Mouse (Mus musculus) cerebellum, adult 11 months (tissue): ENCODE results near the gene Pabpc4.
"Not testable (repeated sequence)": the region's sequence is repeated elsewhere in the genome, so short reads cannot be mapped to it uniquely, and the experiment has no call there.

Experiments
- DNase-seq: peaks from one replicate; pipeline ENCODE4 v3.0.0; 2022

Pabpc4 gene

GRCm38 (mm10) chr4:123298980-123299670 lies 37.0 kb downstream of the Pabpc4 start:
- peak; percentile 37 for DNase-seq

- no peak for DNase-seq
These were observed 43.6 kb downstream of the Pabpc4 start for GRCm38 (mm10) chr4:123305789-123306188.

GRCm38 (mm10) chr4:123306999-123307398 lies 44.8 kb downstream of the Pabpc4 start:
- no peak for DNase-seq

- DNase-seq, result no peak
These were observed 46.1 kb downstream of the Pabpc4 start for GRCm38 (mm10) chr4:123308292-123308691.

GRCm38 (mm10) chr4:123311845-123312244 lies 49.7 kb downstream of the Pabpc4 start:
- no peak for DNase-seq

- no peak for DNase-seq
These were observed 50.9 kb downstream of the Pabpc4 start for GRCm38 (mm10) chr4:123313010-123313409.

GRCm38 (mm10) chr4:123314497-123314896 lies 52.3 kb downstream of the Pabpc4 start:
- DNase-seq, result no peak

- not testable (repeated sequence) for DNase-seq
These were observed 60.8 kb downstream of the Pabpc4 start for GRCm38 (mm10) chr4:123322910-123323309.

GRCm38 (mm10) chr4:123323534-123323933 lies 61.4 kb downstream of the Pabpc4 start, which contains the start of gene Oxct2a:
Gene Oxct2a, minus strand, starts transcription at chr4:123323634.
- DNase-seq, result no peak

GRCm38 (mm10) chr4:123326087-123326486 lies 63.9 kb downstream of the Pabpc4 start:
- no peak for DNase-seq

- DNase-seq, result no peak
These were observed 65.5 kb downstream of the Pabpc4 start for GRCm38 (mm10) chr4:123327630-123328029.

GRCm38 (mm10) chr4:123328946-123329345 lies 66.8 kb downstream of the Pabpc4 start:
- no peak for DNase-seq

- no peak for DNase-seq
These were observed 69.2 kb downstream of the Pabpc4 start for GRCm38 (mm10) chr4:123331326-123331725.

- DNase-seq, result not testable (repeated sequence)
These were observed 69.8 kb downstream of the Pabpc4 start for GRCm38 (mm10) chr4:123331961-123332360.

- DNase-seq, result no peak
These were observed 71.0 kb downstream of the Pabpc4 start for GRCm38 (mm10) chr4:123333151-123333550.

- DNase-seq, result no peak
These were observed 72.0 kb downstream of the Pabpc4 start for GRCm38 (mm10) chr4:123334177-123334576.

- not testable (repeated sequence) for DNase-seq
These were observed 73.1 kb downstream of the Pabpc4 start for GRCm38 (mm10) chr4:123335244-123335643.

- DNase-seq, result no peak
These were observed 73.8 kb downstream of the Pabpc4 start for GRCm38 (mm10) chr4:123335796-123336585.

- no peak for DNase-seq
These were observed 75.5 kb downstream of the Pabpc4 start for GRCm38 (mm10) chr4:123337693-123338092.

GRCm38 (mm10) chr4:123340232-123340631 lies 78.1 kb downstream of the Pabpc4 start:
- DNase-seq, result no peak

GRCm38 (mm10) chr4:123342091-123342641 lies 80.0 kb downstream of the Pabpc4 start:
- DNase-seq, result no peak

- DNase-seq, result no peak
These were observed 80.7 kb downstream of the Pabpc4 start, which contains the start of gene Bmp8a for GRCm38 (mm10) chr4:123342642-123343470. Gene Bmp8a, minus strand, starts transcription at chr4:123343252.

GRCm38 (mm10) chr4:123343471-123343789 lies 81.3 kb downstream of the Pabpc4 start:
- no peak for DNase-seq
